Mouse (Mus musculus): ENCODE measurements around the gene Fa2h.

DNA sequence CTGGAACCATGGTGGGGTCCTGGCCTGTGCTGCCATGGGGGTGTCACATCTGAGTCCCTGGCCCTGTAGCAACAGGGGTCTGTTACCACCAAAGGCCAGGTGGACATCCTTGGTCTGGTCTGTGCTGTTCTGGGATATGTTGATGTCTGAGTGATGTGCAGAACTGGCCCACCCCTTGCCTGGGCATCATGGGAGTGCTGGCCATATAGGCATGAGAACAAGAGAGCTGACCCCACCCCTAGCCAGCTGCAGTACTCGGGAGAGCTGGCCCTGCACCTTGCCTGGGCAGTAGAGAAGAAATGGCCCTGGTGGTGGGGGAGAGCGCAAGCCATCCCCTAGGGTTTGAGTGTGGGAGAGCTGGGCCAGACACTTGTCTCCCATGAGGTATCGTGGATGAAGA, 25.5 kb upstream of the Fa2h start:
- TF ChIP-seq CTCF (IDR thresholded peaks at IDR 0.05; ENCODE audit: low read depth, low read length) (no peak), POLR2A (IDR thresholded peaks at IDR 0.05; ENCODE audit: borderline replicate concordance, low read depth, low read length) (no peak)

Measured in bone marrow macrophage, adult 2 months (primary cell).